Mouse (Mus musculus) myocyte (in vitro differentiated cells): ENCODE measurements around the gene Gja6. TPM values are rescaled to one million over a fixed set of nuclear protein-coding genes. Genes with fewer than 3 reads are reported as not detected.

Experiments used
- H3K27me3 ChIP-seq: one replicate; pipeline ENCODE4 v1.6.1; 2011; ENCODE audit not compliant: control insufficient read depth, insufficient read depth, insufficient read length
- H3K36me3 ChIP-seq: one replicate; pipeline ENCODE4 v1.6.1; 2011; ENCODE audit not compliant: control insufficient read depth, insufficient read depth
- H3K4me2 ChIP-seq: one replicate; pipeline ENCODE4 v1.6.1; 2011; ENCODE audit warnings: low read depth, control low read depth
- H3K4me3 ChIP-seq: one replicate; pipeline ENCODE4 v1.5.1; 2011; ENCODE audit warnings: mild to moderate bottlenecking, control low read depth, moderate library complexity
- H3K79me2 ChIP-seq: one replicate; pipeline ENCODE4 v1.6.1; 2011; ENCODE audit not compliant: control insufficient read depth, insufficient read depth
- H3ac ChIP-seq: one replicate; pipeline ENCODE4 v1.6.1; 2011; ENCODE audit not compliant: control insufficient read depth, insufficient read length
- CEBPB ChIP-seq: IDR thresholded peaks from 2 replicates; pipeline ENCODE4 v1.6.1; 2011; ENCODE audit warnings: mild to moderate bottlenecking, moderate library complexity; ENCODE audit not compliant: poor library complexity, insufficient read depth, severe bottlenecking
- E2F4 ChIP-seq: IDR thresholded peaks from one replicate; pipeline ENCODE4 v1.6.1; 2011; ENCODE audit warnings: mild to moderate bottlenecking, control low read depth, moderate library complexity; ENCODE audit not compliant: insufficient read depth
- MAX ChIP-seq: IDR thresholded peaks from one replicate; pipeline ENCODE4 v1.6.1; 2011; ENCODE audit warnings: low read depth, mild to moderate bottlenecking, control low read depth
- MYOD1 ChIP-seq, 3 experiments: IDR thresholded peaks; one replicate each; pipeline ENCODE4 v1.6.1; 2011; ENCODE audit warnings: control low read depth in 2 of 3, low read depth in 2 of 3, mild to moderate bottlenecking in 2 of 3, moderate library complexity in 1 of 3; ENCODE audit not compliant: insufficient read length in 2 of 3, control insufficient read depth in 1 of 3
- MYOG ChIP-seq, 3 experiments: IDR thresholded peaks; one replicate each; pipeline ENCODE4 v1.6.1; 2011; ENCODE audit warnings: control low read depth in 2 of 3, low read depth in 2 of 3, mild to moderate bottlenecking in 2 of 3; ENCODE audit not compliant: insufficient read length in 2 of 3, control insufficient read depth in 1 of 3, insufficient read depth in 1 of 3
- POLR2A ChIP-seq: IDR thresholded peaks from one replicate; pipeline ENCODE4 v1.6.1; 2011; ENCODE audit warnings: low read depth, mild to moderate bottlenecking, control low read depth, moderate library complexity; ENCODE audit not compliant: insufficient read length
- POLR2AphosphoS2 ChIP-seq: IDR thresholded peaks from one replicate; pipeline ENCODE4 v1.6.1; 2011; ENCODE audit warnings: low read depth, control low read depth; ENCODE audit not compliant: insufficient read length
- REST ChIP-seq: IDR thresholded peaks from one replicate; pipeline ENCODE4 v1.6.1; 2011; ENCODE audit warnings: mild to moderate bottlenecking, control low read depth, moderate library complexity; ENCODE audit not compliant: insufficient read depth, insufficient read length
- SRF ChIP-seq: IDR thresholded peaks from one replicate; pipeline ENCODE4 v1.6.1; 2011; ENCODE audit warnings: low read depth; ENCODE audit not compliant: control insufficient read depth, insufficient read length
- TCF12 ChIP-seq: IDR thresholded peaks from one replicate; pipeline ENCODE4 v1.6.1; 2011; ENCODE audit warnings: mild to moderate bottlenecking, control low read depth; ENCODE audit not compliant: poor library complexity, insufficient read depth, severe bottlenecking
- TCF3 ChIP-seq: IDR thresholded peaks from one replicate; pipeline ENCODE4 v1.6.1; 2011; ENCODE audit warnings: low read depth, control low read depth; ENCODE audit not compliant: insufficient read length
- USF1 ChIP-seq: IDR thresholded peaks from one replicate; pipeline ENCODE4 v1.6.1; 2011; ENCODE audit warnings: low read depth, mild to moderate bottlenecking, control low read depth, moderate library complexity
- polyA plus RNA-seq: library from polyadenylated mRNA; unstranded; fragments of >200 nt; fragmentation: generic; extraction: Trizol; gene quantifications from one replicate; pipeline ENCODE4 v1.2.1, GENCODE M21; 2012; ENCODE audit warnings: missing spikeins

Gene Gja6
- polyA plus RNA-seq, 1 experiment = 0.19 TPM

- no peaks in the 10 kb centered on the region for H3K27me3 ChIP-seq
- TF ChIP-seq MAX (no peak), CEBPB (no peak), POLR2A (no peak), E2F4 (no peak), POLR2AphosphoS2 (no peak), MYOG (IDR thresholded peaks at IDR 0.05; ENCODE audit: control insufficient read depth in 1 of 3, insufficient read depth in 1 of 3, insufficient read length in 2 of 3, low read depth in 2 of 3) (no peak), TCF3 (no peak), USF1 (no peak), REST (no peak), TCF12 (no peak), MYOD1 (IDR thresholded peaks at IDR 0.05; ENCODE audit: control insufficient read depth in 1 of 3, insufficient read length in 2 of 3, low read depth in 2 of 3) (no peak), SRF (no peak)
- no peak overlapping the region for H3K4me3 ChIP-seq
- no peaks in the 10 kb centered on the region for H3K79me2 ChIP-seq
- H3K4me2 ChIP-seq = no peak overlapping the region
- H3K36me3 ChIP-seq = no peaks in the 10 kb centered on the region
- no peak overlapping the region for H3ac ChIP-seq
These were observed 5.7 kb downstream of the Gja6 start for GRCm38 (mm10) chrX:160901118-160901517.

- TF ChIP-seq E2F4 (no peak), MAX (no peak), MYOD1 (IDR thresholded peaks at IDR 0.05; ENCODE audit: control insufficient read depth in 1 of 3, insufficient read length in 2 of 3, low read depth in 2 of 3) (no peak), MYOG (IDR thresholded peaks at IDR 0.05; ENCODE audit: control insufficient read depth in 1 of 3, insufficient read depth in 1 of 3, insufficient read length in 2 of 3, low read depth in 2 of 3) (no peak), REST (no peak), TCF3 (no peak), CEBPB (no peak), TCF12 (no peak), POLR2AphosphoS2 (no peak), USF1 (no peak), POLR2A (no peak), SRF (no peak)
- Histone ChIP-seq H3K27me3 (no peaks in the 10 kb centered on the region), H3K36me3 (no peaks in the 10 kb centered on the region), H3K4me3 (no peak overlapping the region), H3K4me2 (no peak overlapping the region), H3ac (no peak overlapping the region), H3K79me2 (no peaks in the 10 kb centered on the region)
These were observed 14.8 kb downstream of the Gja6 start for GRCm38 (mm10) chrX:160892077-160892476.

DNA sequence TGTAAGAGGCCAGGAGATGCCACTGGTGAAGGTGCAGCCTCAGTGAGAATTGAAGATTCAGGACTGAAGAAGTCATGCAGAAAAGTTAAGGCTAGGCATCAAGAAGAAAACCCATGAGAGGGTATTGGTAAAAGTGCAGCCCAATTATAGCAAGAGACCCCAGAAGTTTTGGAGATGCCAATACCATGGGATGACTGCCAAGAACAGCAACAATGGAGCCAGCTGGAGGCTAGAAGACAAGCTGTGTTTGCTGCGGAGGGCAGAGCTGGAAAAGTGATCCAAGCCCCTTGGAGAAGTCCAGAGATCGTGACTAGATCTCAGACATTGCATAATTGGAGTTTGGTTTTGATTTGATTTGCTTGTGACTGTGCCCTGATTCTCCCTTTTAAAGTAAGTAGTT, 20.6 kb downstream of the Gja6 start:
- Histone ChIP-seq H3K79me2 (no peaks in the 10 kb centered on the region), H3K4me2 (no peak overlapping the region), H3K4me3 (no peak overlapping the region), H3ac (no peak overlapping the region), H3K36me3 (no peaks in the 10 kb centered on the region), H3K27me3 (no peaks in the 10 kb centered on the region)
- TF ChIP-seq USF1 (no peak), TCF3 (no peak)

GRCm38 (mm10) chrX:160866576-160866975, 40.3 kb downstream of the Gja6 start:
- Histone ChIP-seq H3ac (no peak overlapping the region), H3K4me2 (no peak overlapping the region), H3K36me3 (no peaks in the 10 kb centered on the region), H3K4me3 (no peak overlapping the region), H3K27me3 (no peaks in the 10 kb centered on the region), H3K79me2 (no peaks in the 10 kb centered on the region)
- TF ChIP-seq MYOD1 (IDR thresholded peaks at IDR 0.05; ENCODE audit: control insufficient read depth in 1 of 3, insufficient read length in 2 of 3, low read depth in 2 of 3) (no peak), MAX (no peak), SRF (no peak), TCF3 (no peak), MYOG (IDR thresholded peaks at IDR 0.05; ENCODE audit: control insufficient read depth in 1 of 3, insufficient read depth in 1 of 3, insufficient read length in 2 of 3, low read depth in 2 of 3) (no peak), USF1 (no peak), POLR2A (no peak), CEBPB (no peak)

DNA sequence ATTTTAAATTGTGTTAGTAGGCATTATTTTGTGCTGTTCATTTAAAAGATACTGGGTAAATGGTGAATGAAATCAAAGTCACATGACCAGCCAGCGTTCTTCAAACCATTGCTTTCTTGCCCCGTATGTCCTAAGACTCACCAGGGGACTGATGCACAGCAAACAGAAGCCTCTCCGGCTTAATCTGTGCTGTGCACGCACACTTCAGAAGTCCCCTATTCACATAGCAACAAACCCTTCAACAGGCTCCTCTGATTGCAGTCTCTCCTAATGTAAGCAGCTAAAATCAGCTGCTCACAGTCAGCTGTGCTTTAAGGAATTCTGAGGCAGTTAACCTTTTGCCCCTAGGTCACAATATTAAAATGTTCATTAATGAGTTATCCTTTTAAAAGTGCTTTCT, 41.8 kb downstream of the Gja6 start:
- no peaks in the 10 kb centered on the region for H3K79me2 ChIP-seq
- no peak overlapping the region for H3K4me3 ChIP-seq
- H3K36me3 ChIP-seq = no peaks in the 10 kb centered on the region
- no peak overlapping the region for H3ac ChIP-seq
- H3K4me2 ChIP-seq = no peak overlapping the region
- H3K27me3 ChIP-seq = no peaks in the 10 kb centered on the region
- no peak for TF ChIP-seq CEBPB
- TF ChIP-seq SRF = no peak
- no peak for TF ChIP-seq TCF3
- TF ChIP-seq REST = no peak
- no peak for TF ChIP-seq TCF12
- TF ChIP-seq USF1 = no peak
- TF ChIP-seq MAX = no peak
- TF ChIP-seq MYOG (IDR thresholded peaks at IDR 0.05; ENCODE audit: control insufficient read depth in 1 of 3, insufficient read depth in 1 of 3, insufficient read length in 2 of 3, low read depth in 2 of 3) = no peak
- no peak for TF ChIP-seq E2F4
